Mouse (Mus musculus) hindbrain, embryonic 10.5 days (tissue): Measurements from ENCODE around the gene Kif2a. TPM values are rescaled to one million over a fixed set of nuclear protein-coding genes. Genes with fewer than 3 reads are reported as not detected.
"Not testable (repeated sequence)": the region's sequence is repeated elsewhere in the genome, so short reads cannot be mapped to it uniquely, and the experiment has no call there.

Source experiments
- DNase-seq: peaks from one replicate; pipeline ENCODE4 v3.0.0-alpha.2; 2017; ENCODE audit warnings: low spot score
- H3K27ac ChIP-seq: fragments of 300-500 bp; sonication (generic); 2 replicates; pipeline ENCODE4 v1.5.1; 2016; ENCODE audit warnings: mild to moderate bottlenecking, moderate library complexity
- H3K27me3 ChIP-seq: fragments of 300-500 bp; sonication (generic); 2 replicates; pipeline ENCODE4 v1.6.1; 2016; ENCODE audit warnings: mild to moderate bottlenecking; ENCODE audit not compliant: poor library complexity, insufficient read depth, severe bottlenecking
- H3K36me3 ChIP-seq: fragments of 300-500 bp; sonication (generic); 2 replicates; pipeline ENCODE4 v1.6.1; 2016; ENCODE audit warnings: mild to moderate bottlenecking, moderate library complexity
- H3K4me1 ChIP-seq: fragments of 300-500 bp; sonication (generic); replicated peaks from 2 replicates; pipeline ENCODE4 v1.6.1; 2016; ENCODE audit warnings: mild to moderate bottlenecking
- H3K4me3 ChIP-seq: fragments of 300-500 bp; sonication (generic); 2 replicates; pipeline ENCODE4 v1.5.1; 2016; ENCODE audit warnings: mild to moderate bottlenecking, moderate library complexity
- H3K9me3 ChIP-seq: fragments of 300-500 bp; sonication (generic); 2 replicates; pipeline ENCODE4 v1.6.1; 2016; ENCODE audit warnings: mild to moderate bottlenecking, moderate library complexity
- WGBS: fragments of 180-500 bp; shearing (Covaris S2); methylation state at CpG from one replicate; pipeline ENCODE4 v1.1.7; 2016; 5-methylcytosine and 5-hydroxymethylcytosine counted together
- polyA plus RNA-seq: library from polyadenylated mRNA; unstranded; fragments of >200 nt; fragmentation: Nextera tagmentation; extraction: Ambion mirVana; gene quantifications from 2 replicates; pipeline ENCODE4 v1.2.1, GENCODE M21; 2016

Kif2a gene
- polyA plus RNA-seq, 1 experiment from 2014 or later: 14.4 TPM

DNA sequence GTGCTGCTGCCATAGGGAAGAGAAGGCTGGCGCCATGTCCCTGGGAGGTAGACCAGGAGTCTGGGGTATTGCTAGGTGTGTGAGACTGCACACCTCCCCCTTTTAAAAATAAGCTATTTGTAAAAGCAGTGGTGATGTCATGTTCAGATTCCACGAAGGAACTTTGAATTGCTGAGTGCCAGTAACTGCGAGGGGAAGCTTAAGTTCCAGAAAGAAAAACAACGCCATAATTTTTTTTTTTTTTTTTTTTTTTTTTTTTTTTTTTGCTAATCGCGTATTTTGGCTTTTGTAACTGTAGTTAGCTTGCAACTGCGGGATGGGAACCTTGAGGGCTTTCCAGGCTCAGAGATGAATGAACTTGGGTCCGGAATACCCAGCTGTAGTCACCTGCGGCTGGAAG, 76.4 kb downstream of the Kif2a start:
- no peak for DNase-seq
- Histone ChIP-seq H3K27me3 (no peaks in the 10 kb centered on the region), H3K4me3 (no peak overlapping the region), H3K4me1 (peaks cover 12% of the 10 kb centered on the region), H3K9me3 (no peaks in the 10 kb centered on the region), H3K36me3 (peaks cover 17% of the 10 kb centered on the region), H3K27ac (no peak overlapping the region)
- WGBS: 85% methylated on average over 9 of the region's 9 CpGs

DNA sequence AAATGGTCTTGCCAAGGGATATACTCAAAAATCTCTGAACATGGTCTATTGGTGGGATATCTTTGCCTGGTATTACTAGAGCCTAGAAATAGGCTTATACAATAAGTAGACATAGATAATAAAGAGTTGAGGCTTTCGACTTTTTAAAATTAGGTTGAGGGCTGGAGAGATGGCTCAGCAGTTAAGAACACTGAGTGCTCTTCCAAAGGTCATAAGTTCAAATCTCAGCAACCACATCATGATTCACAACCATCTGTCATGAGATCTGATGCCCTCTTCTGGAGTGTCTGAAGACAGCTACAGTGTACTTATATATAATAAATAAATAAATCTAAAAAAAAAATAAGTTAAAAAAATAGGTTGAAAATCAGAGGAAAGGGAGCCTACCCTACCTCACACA, 79.2 kb downstream of the Kif2a start:
- H3K36me3 ChIP-seq: no peaks in the 10 kb centered on the region
- H3K9me3 ChIP-seq: no peaks in the 10 kb centered on the region
- DNase-seq: no peak
- 91% methylated on average over 1 of the region's 1 CpGs for whole genome bisulfite sequencing
- no peak overlapping the region for H3K27ac ChIP-seq
- peaks cover 2% of the 10 kb centered on the region for H3K4me1 ChIP-seq
- H3K27me3 ChIP-seq: no peaks in the 10 kb centered on the region
- H3K4me3 ChIP-seq: no peak overlapping the region

DNA sequence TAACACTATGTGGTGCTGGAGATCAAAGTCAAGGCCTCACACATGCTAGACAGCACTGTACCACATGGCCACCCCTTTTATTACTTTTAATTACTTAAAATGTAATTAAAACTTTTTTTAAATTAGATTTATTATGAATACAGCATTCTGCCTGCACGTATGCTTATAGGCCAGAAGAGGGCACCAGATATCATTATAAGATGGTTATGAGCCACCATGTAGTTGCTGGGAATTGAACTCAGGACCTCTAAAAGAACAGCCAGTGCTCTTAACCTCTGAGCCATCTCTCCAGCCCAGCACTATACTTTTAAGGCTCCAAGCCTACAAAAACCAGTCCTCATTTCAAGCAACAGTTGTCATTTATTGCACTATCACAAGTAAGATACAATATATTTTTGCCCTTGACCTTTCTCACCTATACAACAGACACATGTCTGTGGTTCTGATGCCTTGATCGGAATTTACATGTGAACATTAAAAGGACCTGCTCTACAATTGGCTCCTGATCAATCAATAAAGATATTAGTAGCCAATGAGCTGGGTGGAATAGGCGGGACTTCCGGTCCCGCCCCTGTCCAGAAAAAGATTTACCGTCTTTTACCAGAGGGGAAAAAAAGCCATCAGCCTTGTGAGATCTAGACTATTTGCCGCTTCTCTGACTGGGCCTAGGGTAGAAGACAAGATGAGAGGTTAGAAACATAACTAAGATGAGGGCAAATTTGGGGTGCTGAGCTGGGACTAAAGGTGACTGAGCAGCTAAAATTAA, 80.5 kb downstream of the Kif2a start:
- no peaks in the 10 kb centered on the region for H3K9me3 ChIP-seq
- 0 out of 2 replicates have a peak overlapping the region, but pooled peaks have one; percentile 29 for H3K27ac ChIP-seq
- peak overlapping the region; percentile 38 for H3K4me3 ChIP-seq
- WGBS: 15% methylated on average over 7 of the region's 7 CpGs
- H3K36me3 ChIP-seq: no peaks in the 10 kb centered on the region
- 0 out of 2 replicates have a peak, but pooled peaks cover 3% of the 10 kb centered on the region for H3K4me1 ChIP-seq
- peak; percentile 65 for DNase-seq
- no peaks in the 10 kb centered on the region for H3K27me3 ChIP-seq

DNA sequence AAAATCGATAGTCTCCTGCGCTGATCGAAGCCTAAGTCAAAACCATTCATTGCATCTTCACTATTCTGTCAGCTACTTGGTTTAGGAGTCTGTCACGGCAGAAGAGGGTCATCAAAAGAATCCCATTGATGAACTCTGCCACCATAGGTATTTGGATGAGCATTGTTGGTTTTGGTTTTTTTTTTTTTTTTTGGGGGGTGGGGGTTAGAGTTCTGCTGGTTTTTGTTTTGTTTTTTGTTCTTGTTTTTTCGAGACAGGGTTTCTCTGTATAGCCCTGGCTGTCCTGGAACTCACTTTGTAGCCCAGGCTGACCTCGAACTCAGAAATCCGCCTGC, 84.8 kb downstream of the Kif2a start:
- Histone ChIP-seq H3K4me3 (peak overlapping the region; percentile 97), H3K27ac (peak overlapping the region; percentile 96), H3K9me3 (no peaks in the 10 kb centered on the region), H3K4me1 (peaks cover 12% of the 10 kb centered on the region), H3K27me3 (no peaks in the 10 kb centered on the region), H3K36me3 (no peaks in the 10 kb centered on the region)
- WGBS: 27% methylated on average over 7 of the region's 7 CpGs
- DNase-seq: no peak

DNA sequence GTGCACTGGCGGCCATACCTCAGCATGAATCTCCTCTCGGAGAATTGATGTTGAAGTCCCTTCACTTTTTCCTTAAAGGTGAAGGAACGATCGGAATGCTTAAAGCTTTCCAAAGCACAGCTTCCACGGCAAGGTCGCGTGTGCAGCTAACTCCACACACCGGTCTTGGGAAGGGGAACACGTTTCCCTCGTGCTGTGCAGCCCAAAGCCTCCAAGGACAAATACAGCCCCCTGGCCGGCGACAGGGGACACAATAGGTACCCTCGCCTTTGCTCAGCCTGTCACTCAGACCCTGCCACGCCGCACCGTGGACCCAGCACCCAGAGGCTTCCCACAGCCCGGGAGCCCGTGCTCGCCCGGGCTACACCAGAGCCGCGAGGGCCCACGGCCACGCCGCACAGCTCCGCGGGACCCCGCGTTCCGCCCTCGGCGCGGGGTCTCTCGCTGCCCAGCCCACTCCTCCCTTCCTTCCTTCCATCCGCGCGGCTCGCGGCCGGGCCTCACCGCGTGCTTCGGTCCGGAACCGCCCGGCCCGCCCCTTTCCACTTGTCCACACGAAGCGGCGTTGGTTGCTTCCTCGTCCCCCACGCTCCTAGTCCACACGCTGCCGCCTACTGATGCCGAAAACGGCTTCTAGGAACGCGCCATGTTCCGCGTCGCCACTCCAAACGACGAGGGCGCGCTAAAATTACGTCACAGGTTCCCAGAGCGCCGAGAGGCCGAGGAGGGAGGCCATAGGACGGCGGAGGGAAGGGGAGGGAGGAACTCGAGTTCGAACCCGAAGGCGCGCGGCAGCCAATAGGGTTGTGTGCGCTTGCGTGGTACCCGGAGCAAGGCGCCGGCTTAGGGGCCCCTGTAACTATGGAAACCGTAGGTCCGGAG, 85.4 kb downstream of the Kif2a start, which contains the start of gene Ipo11:
Gene Ipo11, minus strand, starts transcription at position 703 of the 882 bp plus-strand sequence.
- H3K27ac ChIP-seq: peak within 1 kb of the TSS; percentile 96
- no peaks in the 10 kb centered on the region for H3K9me3 ChIP-seq
- DNase-seq: peak; percentile 95
- H3K27me3 ChIP-seq: no peaks in the 10 kb centered on the region
- peaks cover 12% of the 10 kb centered on the region for H3K4me1 ChIP-seq
- WGBS: under 1% methylated on average over 84 of the region's 84 CpGs
- H3K36me3 ChIP-seq: no peaks in the 10 kb centered on the region
- H3K4me3 ChIP-seq: peak within 1 kb of the TSS; percentile 97

DNA sequence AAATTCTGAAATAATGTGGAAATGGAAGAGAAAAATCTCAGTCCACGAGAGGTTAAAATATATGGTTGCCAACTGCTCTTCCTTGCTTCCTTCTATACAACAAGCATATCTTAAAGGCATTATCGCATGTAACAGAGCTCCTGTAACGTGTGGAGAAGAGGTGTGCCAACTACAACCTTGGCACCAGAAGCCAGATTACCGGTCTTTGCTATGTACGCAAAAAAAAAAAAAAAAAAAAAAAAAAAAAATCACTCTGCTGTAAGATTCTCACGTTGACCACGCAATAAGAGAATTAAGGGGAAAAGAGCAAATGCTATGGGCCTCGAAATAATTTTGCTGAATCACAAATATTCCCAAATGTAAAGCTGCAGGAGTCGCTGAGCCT, 86.1 kb downstream of the Kif2a start:
- no peak for DNase-seq
- Histone ChIP-seq H3K4me1 (peaks cover 12% of the 10 kb centered on the region), H3K27ac (peak overlapping the region; percentile 96), H3K9me3 (no peaks in the 10 kb centered on the region), H3K27me3 (no peaks in the 10 kb centered on the region), H3K4me3 (peak overlapping the region; percentile 97), H3K36me3 (no peaks in the 10 kb centered on the region)
- 8% methylated on average over 9 of the region's 9 CpGs for WGBS

DNA sequence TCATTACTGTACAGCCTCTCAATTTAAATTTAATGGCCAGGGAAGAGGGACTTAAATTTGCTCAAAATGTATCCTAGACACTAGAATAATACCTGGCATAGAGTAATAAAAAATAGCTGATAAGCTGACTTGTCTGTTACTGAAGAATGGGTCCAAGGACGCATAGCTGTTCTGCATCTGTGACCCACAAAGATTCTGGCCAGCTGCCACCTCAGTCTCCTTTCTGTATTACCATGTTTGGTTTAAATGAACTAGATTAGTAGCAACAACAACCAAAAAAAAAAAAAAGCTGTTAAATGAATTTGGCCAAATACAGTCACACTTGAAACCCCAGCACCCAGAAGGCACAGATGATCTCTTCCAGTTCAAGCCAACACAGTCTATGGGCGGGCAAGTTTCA, 92.7 kb downstream of the Kif2a start:
- H3K9me3 ChIP-seq: peaks cover 12% of the 10 kb centered on the region
- peaks cover 31% of the 10 kb centered on the region for H3K36me3 ChIP-seq
- H3K27me3 ChIP-seq: no peaks in the 10 kb centered on the region
- DNase-seq: no peak
- no peak overlapping the region for H3K27ac ChIP-seq
- 92% methylated on average over 2 of the region's 2 CpGs for WGBS
- no peaks in the 10 kb centered on the region for H3K4me1 ChIP-seq
- no peak overlapping the region for H3K4me3 ChIP-seq

DNA sequence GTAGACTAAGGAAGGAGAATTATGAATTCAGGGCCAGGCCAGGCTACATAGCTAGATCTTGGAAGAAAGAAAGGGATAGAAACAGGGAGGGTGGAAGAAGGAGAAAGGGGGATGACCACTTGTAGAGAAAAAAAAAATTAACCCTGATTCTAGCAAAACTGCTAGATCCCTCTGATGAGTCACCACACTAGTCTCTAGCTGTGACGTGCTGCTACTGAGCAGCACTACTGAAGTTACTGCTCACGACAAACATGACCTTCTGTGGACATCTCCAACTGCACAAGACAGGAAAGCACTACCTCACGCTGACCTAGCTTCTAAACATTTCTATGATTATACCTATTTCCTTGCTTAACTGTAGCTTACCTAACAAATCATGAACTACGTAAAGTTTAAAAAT, 93.6 kb downstream of the Kif2a start:
- 96% methylated on average over 4 of the region's 4 CpGs for WGBS
- H3K4me1 ChIP-seq: no peaks in the 10 kb centered on the region
- H3K9me3 ChIP-seq: peaks cover 12% of the 10 kb centered on the region
- no peak overlapping the region for H3K27ac ChIP-seq
- no peak for DNase-seq
- H3K36me3 ChIP-seq: peaks cover 39% of the 10 kb centered on the region
- H3K27me3 ChIP-seq: no peaks in the 10 kb centered on the region
- no peak overlapping the region for H3K4me3 ChIP-seq

DNA sequence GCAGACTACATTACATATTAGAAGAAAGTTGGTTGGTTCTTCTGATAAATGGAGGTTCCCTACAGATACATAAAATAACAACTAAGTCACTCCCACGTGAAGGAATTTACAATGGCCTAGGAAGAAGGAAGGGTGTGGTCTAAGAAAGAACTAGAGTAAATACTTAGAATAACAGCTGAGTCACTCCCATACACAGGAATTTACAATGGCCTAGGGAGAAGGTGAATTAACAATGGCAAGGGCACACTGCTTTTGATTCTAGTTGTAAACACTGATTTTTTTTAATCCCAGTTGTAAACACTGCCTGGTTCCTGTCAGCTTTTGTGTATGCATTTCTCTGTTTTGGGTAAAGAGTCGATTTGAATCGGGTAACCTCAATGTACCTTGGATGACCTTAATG, 96.0 kb downstream of the Kif2a start:
- not testable (repeated sequence) for H3K4me3 ChIP-seq
- H3K36me3 ChIP-seq: peaks cover 61% of the 10 kb centered on the region

DNA sequence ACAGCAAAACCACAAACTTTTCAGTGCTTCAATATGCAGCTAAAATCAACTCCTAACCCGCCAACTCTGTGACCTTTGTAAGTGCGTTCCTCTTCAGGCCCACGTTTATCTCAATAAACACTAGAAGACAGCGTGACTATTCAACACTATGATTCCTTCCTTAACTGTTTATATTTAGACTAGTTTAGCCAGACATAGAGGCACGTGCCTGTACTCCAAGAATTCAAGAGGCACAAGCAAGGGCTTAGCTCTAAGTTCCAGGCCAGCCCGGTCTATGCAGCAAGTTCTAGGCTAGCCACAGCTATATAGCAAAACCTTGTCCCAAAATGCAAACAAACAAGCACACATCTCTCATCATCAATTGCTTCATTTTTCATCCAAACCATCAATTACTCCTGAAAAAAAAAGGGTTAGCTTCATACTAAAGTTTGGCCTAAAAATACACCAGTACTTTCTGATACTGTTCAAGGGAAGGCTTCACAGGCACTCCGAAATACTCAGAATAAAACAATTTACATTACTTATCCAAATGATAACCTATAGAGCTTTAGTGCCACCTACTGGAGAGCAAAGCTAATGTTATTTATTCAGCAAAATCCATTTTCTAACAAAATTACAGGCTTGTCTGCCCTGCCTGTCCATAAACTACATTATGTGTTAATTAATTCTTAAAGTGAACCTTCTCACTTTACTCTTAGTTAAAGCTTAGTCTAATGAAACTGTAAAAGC, 103.4 kb downstream of the Kif2a start:
- no peak for DNase-seq
- H3K27ac ChIP-seq: no peak overlapping the region
- H3K27me3 ChIP-seq: no peaks in the 10 kb centered on the region
- H3K4me3 ChIP-seq: no peak overlapping the region
- no peaks in the 10 kb centered on the region for H3K9me3 ChIP-seq
- H3K36me3 ChIP-seq: peaks cover 65% of the 10 kb centered on the region
- WGBS: 93% methylated on average over 7 of the region's 7 CpGs
- no peaks in the 10 kb centered on the region for H3K4me1 ChIP-seq

More for the DNA sequence above, 96.0 kb downstream of the Kif2a start:
- not testable (repeated sequence) for H3K4me1 ChIP-seq, H3K27ac ChIP-seq, DNase-seq, H3K27me3 ChIP-seq
- H3K9me3 ChIP-seq: peaks cover 12% of the 10 kb centered on the region
- WGBS: 96% methylated on average over 3 of the region's 3 CpGs

DNA sequence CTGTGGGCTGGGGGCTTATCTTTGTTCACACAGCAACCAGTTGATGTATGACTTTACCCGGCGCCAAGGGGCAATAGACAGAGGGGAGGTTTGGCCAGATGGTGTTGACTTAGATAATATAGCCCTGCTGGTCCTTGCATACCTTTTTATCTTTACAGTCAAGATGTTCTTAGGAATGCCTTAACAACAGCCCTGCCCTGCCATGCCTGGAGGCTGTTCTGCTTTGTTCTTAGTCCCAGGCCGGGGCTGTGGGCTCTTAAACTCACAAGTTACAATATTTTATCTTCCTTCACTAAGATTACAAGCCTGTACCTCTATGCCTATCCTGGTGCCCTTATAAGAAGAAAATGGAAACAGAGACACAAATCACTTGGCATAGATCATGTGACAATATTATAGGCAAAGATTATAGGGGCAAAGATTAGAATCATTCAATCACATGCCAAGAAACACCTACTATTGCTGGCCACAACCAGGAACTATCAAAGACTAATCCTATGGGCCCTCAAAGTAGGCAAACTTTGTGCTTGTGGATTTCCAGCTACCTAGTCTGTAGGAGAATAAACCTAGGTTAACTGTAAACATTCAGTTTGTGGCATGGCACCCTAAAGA, 108.7 kb downstream of the Kif2a start:
- WGBS: 85% methylated on average over 3 of the region's 3 CpGs
- Histone ChIP-seq H3K27me3 (no peaks in the 10 kb centered on the region), H3K4me1 (no peaks in the 10 kb centered on the region), H3K9me3 (no peaks in the 10 kb centered on the region), H3K36me3 (peaks cover 50% of the 10 kb centered on the region), H3K4me3 (no peak overlapping the region), H3K27ac (no peak overlapping the region)
- no peak for DNase-seq

DNA sequence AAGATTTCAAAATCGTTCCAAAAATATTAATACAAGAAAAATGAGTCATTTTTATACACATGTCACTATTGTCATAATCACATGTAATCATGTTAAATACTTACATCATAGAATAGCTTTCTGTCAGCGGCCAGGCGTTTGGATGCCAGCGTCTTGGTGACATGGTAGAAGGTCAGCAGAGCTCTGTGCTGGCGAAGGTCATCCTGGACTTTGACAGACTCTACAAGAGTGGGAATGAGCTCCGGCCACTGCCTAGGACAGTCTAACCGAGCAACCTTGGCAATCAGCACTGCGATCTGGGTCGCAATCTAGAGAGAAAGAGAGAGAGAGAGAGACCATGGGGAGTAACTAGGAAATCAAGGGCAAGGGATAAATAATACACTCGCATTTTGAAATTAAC, 111.8 kb downstream of the Kif2a start:
- WGBS: 96% methylated on average over 10 of the region's 10 CpGs
- Histone ChIP-seq H3K4me3 (no peak overlapping the region), H3K27ac (no peak overlapping the region), H3K4me1 (no peaks in the 10 kb centered on the region), H3K36me3 (peaks cover 66% of the 10 kb centered on the region), H3K27me3 (no peaks in the 10 kb centered on the region), H3K9me3 (no peaks in the 10 kb centered on the region)
- no peak for DNase-seq
